Mouse (Mus musculus) sigmoid colon, adult 10 weeks (tissue): ENCODE data around the gene Heatr6. TPM values are rescaled to one million over a fixed set of nuclear protein-coding genes. Genes with fewer than 3 reads are reported as not detected.

Source experiments
- polyA plus RNA-seq: library from polyadenylated mRNA; stranded (reverse); fragments of 350-450 nt; fragmentation: Illumina TruSeq; extraction: RNeasy Lipid Tissue Mini Kit (QIAGEN cat#74804); gene quantifications from one replicate; pipeline ENCODE4 v1.2.3, GENCODE M21; 2014; ENCODE audit warnings: low read depth, low replicate concordance

Heatr6 gene
- polyA plus RNA-seq, result 5.8 TPM

DNA sequence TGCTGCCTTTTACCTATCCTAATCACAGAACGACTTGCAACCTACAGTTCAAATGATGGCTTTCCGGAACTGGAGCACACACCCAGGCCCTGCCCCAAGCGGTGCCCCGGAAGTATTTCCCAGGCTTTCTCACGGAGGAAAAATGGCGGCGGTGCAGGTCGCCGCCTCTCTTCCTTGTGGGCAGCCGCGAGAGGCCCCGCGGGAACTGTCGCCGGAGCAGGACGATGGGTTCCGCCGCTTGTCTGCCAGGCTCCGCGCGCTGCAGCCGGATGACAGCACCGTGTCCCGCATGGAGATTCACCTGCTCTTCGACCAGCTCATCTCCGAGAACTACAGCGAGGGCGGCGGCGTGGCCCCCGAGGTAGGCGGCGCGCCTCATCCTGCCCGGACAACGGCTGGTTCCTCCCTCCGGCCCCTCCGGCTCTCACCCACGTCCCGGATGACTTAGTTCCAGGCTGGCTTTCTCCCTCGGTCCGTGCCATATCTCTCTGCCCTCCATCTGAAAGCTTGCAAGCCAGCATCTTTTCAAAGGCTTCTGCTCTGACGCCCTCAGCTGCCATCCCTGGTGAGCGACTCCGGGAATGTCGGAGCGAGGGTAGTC, at the start of gene Heatr6:
Heatr6 (plus strand) TSS at position 116 of the 601 bp plus-strand sequence.

DNA sequence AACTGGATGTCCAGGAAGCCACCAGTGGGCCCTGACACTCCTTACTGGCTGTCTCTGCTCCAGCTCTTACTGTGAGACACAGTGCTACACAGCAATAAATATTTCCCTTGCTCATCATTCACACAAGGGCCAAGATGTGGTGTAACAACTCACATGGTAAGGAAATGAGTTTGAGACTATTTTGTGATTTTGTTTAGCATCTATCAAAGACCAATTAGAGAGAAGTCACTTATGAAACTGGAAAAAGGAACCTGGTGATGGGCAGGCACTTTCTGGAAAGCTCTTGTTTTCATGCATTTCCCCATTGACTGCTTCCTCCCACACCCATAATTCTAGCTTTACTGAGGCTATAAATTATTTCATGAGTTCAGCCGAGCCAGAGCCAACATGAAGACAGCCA, 49.8 kb upstream of the Heatr6 start, which contains the start of gene Wfdc17:
Wfdc17 (plus strand) TSS at position 287 of the 400 bp plus-strand sequence.

DNA sequence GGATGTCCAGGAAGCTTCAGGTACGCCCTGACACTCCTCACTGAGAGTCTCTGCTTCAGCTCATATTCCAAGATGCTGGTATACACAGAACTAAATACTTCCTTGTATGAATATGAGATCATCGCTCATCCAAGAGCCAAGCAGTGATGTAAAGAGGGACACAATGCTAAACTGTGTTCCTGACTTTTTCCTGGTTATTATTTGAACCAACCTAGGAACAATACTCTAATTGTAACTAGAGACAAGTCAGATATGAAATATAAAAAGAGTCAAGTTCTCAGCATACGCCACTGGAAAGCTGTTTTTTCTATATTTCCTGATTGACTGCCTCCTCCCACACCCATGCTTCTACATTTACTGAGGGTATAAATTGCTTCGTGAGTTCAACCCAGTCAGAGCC, 44.8 kb upstream of the Heatr6 start, which contains the start of gene Wfdc18:
Wfdc18 (plus strand) TSS at position 301 of the 400 bp plus-strand sequence.

DNA sequence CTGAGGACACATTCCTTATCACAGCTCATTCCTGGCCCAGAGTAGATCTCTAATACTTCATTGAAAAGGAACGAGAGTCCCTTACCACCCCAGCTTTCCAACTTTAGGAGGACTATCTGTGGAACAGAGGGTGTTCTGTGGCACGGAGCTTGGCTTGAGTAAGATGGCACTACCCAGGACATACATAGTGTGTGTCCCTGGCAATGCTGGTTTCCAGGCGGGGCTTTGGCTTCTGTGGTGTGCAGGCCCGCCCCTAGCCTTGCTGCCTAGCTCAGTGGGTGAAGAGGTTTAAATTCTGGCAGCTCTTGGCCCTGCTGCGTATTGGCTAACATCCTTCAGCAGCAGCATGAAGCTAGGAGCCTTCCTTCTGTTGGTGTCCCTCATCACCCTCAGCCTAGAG, 6.8 kb upstream of the Heatr6 start, which contains the start of gene Wfdc21:
Wfdc21 (plus strand) TSS at position 260 of the 400 bp plus-strand sequence.

Other genes with a start within 250 kb of the Heatr6 start
- not detected for gene Heatr9, start 231.5 kb upstream of the Heatr6 start, polyA plus RNA-seq
- 1.9 TPM for gene Ccl5, start 223.2 kb upstream of the Heatr6 start, polyA plus RNA-seq
- 36.0 TPM for gene Ccl9, start 175.1 kb upstream of the Heatr6 start, polyA plus RNA-seq
- 1,001 TPM for gene Ccl6, start 160.6 kb upstream of the Heatr6 start, polyA plus RNA-seq
- gene Rpl9-ps1, start 108.1 kb upstream of the Heatr6 start, polyA plus RNA-seq, result not detected
- gene Ccl3, start 104.3 kb upstream of the Heatr6 start, polyA plus RNA-seq, result 1.1 TPM
- gene Ccl4, start 91.1 kb upstream of the Heatr6 start, polyA plus RNA-seq, result not detected
- gene Wfdc17, start 49.7 kb upstream of the Heatr6 start, polyA plus RNA-seq, result 44.3 TPM
- gene Wfdc18, start 44.7 kb upstream of the Heatr6 start, polyA plus RNA-seq, result 9.8 TPM
- 1.6 TPM for gene Wfdc21, start 6.8 kb upstream of the Heatr6 start, polyA plus RNA-seq
- 25.4 TPM for gene Hnf1b, start 96.4 kb downstream of the Heatr6 start, polyA plus RNA-seq
- gene Ddx52, start 188.4 kb downstream of the Heatr6 start, polyA plus RNA-seq, result 61.0 TPM
- gene Synrg, start 210.7 kb downstream of the Heatr6 start, polyA plus RNA-seq, result 24.4 TPM